Mouse (Mus musculus) lung, postnatal 36 days (tissue): Measurements from ENCODE around the gene Prrx1.
A peak's percentile ranks its signal among the peaks of the same experiment; 100 is the strongest.

Source experiments
- DNase-seq: peaks from one replicate; pipeline ENCODE4 v3.0.0; 2022; ENCODE audit warnings: mixed read lengths

Gene Prrx1

DNA sequence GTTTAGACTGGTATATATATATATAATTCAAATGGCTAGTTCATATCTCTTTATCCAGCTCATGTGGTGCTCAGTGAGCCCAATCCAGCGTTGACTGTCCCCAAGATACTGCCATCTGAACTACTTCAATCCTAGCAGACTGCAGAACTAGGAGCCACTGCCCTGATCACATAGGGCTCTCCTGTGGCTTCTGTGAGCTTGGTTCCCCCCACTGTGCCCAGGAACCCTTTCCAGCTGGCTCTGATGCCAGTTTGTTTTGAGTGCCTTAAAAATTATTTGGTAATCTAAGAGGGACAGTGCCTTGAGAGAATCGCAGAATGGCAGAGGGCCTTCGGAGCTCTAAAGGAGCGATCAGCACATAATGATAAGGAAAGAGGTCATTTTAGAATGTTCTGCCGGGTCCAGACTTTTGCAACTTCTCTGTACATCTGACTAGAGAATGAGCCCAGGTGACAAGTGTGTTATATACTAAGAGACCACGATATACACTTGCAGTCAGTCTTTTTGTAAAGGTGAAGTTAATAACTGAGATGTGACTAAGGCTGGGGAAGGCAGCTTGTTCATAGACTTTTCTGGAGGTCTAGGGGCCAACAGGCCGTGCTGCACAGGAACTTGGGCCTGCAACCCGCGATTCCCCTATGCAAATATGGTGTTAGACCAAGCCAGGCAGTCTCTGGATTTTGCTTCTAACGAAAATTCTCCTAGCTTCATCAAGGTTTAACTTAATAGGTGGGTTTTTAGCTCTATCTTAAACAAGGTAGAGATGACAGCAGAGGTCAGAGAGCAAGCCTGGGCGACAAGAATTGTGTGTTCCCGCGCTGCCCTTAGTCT, 2.3 kb downstream of the Prrx1 start:
- no peak for DNase-seq

DNA sequence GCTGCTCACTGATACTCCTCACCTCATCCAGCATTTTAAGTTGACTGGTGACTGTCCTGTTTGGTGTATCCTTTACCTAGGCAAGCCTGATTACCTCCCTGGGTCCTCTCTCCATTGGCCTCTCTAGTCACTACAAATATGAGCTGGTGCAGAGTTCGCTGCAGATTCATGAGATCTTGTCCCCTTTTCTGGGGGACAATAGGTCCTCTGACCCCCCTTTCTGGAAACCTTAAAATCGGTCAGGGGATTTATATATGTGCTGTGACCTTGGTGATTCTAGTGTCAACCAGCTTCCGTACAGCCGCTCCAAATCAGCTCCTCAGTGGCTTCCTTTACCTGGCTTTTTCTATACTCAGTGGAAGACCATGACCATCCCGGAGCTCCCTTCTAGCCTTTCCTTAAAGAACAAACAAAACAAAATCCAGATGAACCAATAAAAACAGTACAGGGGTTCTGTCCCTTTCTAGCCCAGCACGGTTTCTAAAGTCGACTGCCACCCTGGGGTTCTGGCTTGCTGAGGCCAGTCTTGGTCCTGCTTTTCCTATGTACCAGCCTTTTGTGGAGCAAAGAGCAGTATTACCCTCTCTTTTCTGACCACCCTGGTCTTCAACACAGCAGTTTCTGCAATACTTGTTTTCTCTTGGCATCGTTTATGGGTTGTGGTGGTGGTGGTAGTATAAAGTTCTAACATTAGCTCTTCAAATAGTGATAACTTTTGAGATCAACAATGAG, 3.3 kb downstream of the Prrx1 start:
- DNase-seq: no peak

DNA sequence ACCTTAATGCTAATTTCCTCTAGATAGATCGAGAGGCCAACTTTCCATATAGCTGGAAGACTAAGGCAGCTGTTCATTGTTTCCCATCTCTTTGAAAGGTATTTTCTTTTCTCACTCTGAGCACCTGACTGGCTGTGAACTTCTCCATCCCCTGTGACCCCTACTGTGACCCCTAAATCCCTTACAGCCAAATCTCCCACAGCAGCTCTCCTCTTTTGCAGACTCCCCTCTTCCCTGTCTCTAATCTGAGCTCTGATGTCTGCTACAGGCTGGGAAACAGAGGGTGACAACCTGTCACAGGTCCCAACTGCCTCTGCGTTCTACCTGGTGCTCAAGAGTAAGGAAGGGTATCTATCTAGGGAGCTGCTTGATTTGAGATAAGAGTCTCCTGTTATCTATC, 4.0 kb downstream of the Prrx1 start:
- no peak for DNase-seq

DNA sequence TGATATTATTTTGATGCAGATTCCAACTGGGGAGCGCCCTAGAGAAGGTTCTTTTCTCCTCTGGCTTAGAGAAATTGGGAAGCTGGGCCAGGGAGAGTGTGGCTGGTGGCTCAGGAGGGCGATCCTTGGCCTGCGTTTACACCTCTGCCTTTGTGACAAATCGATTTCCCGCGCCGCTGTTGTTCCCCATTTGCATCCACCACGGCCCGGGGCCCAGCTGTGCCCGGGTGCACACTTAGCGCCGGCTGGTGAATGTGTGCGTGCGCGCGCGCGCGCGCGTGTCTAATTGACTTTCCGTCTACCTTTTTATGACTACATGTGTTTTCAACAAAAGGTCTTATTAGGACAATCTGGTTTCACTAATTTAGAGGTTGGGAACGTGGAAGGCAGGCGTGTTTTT, 4.9 kb downstream of the Prrx1 start:
- no peak for DNase-seq

DNA sequence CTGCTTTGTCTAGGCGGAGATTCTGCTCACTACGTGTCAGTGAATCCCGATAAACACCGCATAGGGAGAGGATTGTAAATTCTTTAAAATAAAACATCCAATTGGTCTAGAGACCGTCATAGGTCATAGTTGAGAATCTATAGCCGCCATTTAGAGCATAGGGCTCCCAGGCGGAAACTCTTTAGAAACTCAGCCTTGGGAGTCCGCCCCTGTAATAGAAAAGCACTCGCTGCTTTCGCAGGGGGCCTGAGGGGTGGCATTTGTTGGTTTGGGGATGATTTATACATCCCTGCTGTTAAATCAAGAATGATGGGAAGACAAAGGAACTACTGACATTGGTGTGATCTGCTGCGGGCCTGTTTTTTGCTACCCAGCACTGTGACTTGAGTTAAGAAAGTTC, 5.8 kb downstream of the Prrx1 start:
- no peak for DNase-seq

DNA sequence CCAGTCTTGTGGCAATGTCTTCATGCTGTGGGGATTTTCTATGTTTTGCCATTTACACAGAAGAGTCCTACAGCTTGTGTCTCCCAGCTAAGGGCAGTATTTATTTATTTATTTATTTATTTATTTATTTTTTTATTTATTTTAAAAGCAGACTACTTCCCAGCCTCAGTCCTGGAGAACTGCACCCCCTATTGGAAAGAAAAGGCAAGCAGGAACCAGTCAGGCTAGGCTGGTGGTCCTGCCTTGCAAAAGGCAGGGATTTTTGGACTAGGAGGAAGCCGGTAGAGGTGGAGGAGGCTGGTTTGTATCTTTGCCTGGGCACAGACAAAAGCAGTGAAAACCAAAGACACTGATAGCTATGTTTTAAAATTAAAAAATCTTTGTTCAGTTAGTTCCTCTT, 7.6 kb downstream of the Prrx1 start:
- no peak for DNase-seq

DNA sequence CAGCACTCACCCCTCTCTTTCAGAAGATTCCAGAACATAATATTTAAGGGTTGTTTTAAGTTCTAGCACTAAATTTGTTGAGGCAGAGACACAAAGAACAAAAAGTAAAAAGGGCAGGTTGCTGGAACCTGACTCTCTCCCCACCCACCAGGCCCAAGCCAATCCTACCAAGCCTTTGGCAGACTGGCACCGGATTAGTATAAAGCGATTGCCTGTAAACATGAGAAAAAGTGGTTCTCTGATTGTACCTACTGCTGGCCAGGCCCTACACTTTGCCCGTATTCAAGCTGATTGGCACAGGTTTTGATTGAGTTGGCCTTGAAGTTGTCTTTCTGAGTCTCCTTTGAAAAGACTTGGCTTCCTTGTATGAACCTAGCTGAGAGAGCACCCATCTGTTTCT, 8.7 kb downstream of the Prrx1 start:
- no peak for DNase-seq

DNA sequence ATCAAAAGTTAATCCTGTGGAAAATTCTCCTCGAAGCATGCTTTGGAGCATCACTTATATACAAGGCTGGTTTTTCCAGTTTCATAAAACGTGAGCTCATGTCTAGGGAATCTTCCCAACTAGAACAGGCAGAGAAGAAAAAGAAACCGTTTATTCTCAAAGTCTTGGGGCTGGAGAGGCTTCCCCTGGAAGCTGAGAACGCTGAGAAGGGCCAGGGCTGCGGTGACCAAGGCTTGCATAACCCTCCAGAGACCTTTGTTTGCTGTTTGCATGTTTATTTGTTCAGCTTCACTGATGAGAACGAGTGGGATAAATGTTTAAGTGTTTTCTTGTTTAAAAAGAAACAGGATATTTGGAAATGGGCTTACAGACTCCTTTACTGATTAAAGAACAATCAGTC, 11.2 kb downstream of the Prrx1 start:
- DNase-seq: no peak

DNA sequence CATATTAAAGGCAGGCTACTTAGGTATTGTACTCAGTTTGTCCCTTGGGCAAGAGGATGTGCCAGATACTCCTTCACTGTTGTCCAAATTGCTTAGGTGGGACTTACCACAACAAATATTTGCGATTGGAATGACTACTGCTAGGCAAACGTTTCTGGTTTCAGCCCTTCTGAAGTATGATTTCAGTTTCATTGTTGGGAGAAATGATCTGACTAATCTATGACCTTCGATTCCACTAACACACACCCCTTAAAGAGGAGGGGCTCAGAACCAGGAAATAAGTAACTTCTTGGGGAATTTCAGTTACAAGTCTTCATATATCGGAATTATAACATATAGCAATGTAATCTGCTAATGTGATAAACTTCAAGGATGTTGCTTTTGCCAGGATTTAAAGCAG, 20.4 kb downstream of the Prrx1 start:
- no peak for DNase-seq

DNA sequence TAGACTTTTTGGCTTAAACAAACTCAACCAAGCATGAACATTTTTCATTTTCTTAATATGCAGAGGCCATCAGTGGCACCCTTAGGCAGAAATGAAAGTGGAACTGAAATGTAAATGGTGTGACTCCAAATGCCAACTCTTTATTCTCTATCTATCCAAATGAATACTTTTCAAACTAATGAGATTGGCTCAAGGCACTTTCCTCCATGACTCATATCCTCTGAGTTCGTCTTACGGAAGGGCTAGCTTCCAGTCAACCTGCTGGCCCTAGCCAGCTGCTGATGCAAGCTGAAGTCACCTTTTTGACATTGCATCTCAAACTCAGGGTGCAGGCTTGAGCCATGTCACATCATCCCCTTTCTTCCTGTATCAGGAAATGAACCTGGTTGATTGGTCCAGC, 21.6 kb downstream of the Prrx1 start:
- no peak for DNase-seq

DNA sequence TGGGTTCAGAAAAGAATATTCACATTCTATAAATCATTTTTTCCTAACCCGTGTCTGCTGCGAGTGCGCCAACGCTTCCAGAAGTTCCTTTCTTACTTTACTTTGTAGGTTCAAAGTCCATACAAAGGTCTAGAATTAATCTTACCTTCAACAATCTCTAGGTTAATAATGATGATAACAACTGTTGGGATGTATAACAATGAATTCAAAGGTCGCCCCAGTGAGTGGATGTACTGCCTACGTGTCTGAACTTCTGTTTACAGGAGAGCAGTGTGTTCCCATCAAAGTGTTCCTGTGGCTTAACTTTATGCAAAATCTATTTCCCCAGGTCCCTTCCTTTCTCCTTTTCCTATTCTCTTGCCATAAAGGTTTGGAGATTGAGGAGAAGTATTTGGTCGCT, 24.4 kb downstream of the Prrx1 start:
- no peak for DNase-seq

DNA sequence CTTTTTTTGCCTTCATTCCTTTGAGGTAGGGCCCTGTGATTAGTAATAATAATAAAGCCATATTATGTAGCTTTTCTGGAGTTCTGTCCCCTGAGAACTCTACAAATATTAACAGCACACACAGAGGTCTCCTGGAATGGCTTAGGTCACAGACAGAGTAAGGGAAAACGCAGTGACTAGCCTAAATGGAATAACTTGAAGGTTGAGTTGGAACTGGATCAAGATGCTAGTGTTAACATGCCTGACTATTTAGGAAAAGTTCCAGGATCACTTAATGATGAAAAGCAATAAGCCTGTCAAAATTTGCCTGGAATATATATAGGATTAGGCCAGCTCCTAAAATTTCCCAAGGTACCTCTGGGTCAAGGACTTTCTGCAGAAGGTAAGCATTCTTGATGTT, 28.0 kb downstream of the Prrx1 start:
- DNase-seq: no peak

DNA sequence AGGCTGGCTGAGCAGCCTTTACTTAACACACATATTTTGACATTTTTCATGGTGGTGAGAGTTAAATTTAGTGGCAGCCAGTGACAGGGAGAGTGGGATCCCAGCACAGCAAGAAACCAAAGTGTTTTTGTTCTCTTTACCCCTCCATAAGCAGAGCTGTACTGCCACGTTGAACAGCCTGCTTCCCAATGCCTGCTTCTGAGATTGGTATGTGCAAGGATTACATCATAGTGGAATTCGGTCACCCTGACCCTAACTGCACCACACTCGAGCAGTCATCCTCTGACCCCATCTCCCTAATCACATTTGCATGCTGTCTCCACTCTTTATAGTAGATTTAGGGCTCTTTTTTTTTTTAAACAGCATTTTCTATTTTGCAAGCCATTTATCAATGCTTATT, 28.4 kb downstream of the Prrx1 start:
- no peak for DNase-seq

DNA sequence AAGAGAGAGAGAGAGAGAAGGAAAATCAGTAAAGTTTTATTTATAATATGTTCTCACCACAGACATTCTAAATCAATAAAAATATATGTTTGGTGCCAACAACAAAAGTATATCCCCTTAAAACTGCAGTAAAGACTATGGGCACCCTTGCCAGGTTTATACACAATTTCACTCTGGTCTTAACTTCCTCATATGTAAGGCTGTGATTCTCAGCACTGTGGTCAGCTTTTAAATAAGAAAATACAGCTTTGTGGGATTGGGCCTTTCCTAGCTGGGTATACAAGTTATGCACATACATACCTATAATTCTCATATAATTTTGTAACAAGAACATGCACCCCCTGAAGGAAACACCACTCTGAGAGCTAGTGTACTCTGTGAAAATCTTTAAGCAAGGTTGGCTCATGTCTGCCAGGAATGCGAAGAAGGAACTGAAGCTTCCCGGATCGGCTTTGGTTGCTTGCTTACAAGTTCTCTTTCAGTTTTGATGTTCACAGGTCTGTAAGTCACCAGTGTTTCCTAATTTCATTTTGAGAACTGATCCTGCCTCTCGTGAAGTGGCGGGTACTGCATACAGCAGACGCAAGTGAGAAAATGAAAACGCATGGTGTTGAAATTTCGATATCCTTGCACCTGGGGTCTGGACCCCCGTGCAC, 29.4 kb downstream of the Prrx1 start:
- DNase-seq: no peak

DNA sequence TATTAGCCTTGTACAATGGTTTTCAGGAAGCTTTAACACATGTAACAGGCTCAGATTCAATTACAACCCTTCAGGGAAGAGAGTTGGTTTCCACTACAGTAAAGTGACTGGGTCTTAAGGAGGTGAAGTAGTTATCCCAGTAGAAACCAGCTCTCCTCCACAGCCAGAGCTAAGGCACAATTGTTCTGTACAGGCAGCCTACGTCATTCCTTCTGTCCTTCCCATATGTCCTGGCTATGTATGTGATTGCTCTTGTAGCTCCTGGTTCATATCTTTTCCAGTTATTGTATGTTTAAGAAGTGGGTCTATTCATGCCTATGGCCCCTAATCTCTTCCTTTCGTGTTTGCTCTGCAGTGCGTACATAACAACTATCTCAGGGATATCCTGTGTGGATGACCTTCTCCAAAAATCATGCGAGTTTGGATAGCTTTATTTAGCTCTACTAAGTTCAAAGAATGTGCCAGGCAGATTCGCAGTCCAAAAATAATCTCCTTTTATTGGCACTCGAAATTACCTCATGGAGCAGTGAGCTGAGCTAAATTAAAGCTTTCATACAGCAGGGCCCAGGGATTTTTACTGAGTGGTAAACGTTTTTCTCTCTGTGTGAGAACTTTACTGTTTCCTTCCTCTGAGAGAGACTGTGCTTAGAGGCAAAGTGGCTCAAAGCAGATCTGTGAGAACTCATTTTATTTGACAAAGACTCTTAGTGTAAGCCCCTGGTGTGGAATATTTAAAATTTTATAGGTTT, 31.9 kb downstream of the Prrx1 start:
- no peak for DNase-seq

DNA sequence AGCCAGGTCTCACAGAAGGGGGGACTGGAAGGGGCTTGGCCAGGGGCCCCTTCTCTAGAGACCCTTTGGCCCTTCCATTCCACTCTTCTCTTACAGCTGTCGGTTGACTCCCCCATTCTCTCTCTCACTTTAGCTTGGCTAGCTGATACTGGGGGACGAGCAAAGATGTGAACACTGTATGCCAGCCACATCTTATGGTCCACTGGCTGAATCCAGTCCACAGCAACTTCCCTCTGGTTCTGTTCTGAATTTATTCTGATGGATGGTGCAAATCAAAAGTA, 32.7 kb downstream of the Prrx1 start:
- DNase-seq: no peak

DNA sequence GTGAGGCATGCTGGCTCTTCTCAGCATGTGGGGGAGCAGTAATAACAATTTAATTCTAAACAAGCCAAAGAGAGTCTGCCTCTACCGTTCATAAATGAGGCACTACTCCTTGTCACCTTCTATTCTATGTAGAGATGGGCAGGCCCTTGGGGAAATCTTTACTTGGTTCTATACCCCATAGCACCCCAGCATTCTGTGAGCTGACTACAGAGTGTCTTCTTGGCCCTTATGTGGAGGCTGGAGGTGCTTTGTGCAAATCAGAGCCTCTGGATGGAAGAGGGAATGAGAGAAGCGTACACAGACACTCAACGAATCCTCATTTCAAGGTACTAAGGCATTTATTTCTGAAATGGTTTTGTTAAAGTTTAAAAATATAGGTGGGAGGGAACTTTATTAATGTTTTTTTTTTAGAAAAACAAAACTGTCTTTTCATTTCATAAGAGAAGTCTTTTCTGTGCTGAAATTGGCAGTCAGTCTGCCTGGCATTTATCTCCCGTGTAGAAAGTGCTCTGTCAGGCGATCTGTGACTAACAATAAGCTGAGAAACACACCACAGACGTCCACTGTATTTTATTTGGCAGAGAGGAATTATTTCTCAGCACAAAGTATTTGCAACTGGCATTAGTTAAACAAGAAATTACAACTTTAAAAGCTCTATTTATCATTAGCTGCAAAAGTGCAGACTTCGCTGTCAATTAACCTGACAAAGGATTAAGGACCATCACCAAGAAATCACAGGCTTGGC, 33.2 kb downstream of the Prrx1 start:
- peak; percentile 9 for DNase-seq

DNA sequence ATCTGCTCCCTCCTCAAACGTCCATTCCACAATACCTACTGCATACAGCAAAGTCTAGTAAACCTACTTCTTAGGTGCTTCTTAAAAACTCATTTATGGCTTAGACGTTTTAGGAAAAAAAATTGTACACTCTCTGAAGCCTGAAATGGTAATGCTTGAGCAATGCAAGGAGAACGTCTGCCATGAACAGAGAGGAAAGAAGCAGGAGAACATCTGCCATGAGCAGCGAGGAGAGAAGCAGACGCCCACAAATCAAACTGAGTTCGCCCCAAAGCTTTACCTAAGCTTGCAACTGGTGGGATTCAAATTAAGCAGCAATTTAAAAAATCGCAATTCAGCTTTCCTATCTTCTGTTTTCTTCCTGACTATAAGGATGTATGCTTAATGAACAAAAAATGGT, 36.4 kb downstream of the Prrx1 start:
- DNase-seq: no peak

DNA sequence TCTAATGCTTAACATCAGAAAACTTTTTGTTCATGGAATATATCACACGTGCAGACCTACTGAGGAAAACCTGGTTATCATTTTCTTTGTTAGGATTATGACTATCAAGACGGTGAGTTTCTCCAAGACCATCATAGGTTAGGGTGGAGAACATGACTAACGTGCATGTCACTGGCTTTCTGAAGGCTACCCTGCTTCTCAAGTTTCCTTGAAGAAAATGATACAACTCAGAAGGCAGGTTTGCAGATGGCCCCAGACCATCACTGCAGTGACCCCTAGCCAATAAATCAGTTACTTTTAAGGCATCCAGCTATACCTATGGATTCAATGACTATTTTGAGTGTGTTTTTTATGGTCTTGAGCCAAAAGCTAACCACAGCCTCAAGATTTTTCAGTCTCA, 38.6 kb downstream of the Prrx1 start:
- no peak for DNase-seq

DNA sequence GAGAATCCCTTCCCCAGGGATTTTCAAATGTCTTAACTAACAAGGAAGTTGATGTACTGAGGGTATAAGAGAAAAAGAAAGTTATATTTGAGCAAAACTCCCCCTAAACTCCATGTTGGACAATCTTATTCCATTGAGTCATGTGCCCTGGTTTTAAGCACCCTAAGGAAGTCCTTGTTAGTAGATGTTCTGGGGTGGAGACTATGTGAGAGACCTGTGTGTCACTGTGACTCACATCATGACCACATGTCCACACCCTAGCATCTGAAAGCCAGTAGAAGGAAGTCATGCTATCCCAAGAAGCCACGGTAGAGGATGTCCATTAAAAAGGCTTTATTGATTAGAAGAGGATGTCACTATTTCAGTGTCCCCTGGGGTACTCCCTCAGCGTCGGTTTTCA, 40.4 kb downstream of the Prrx1 start:
- DNase-seq: no peak

DNA sequence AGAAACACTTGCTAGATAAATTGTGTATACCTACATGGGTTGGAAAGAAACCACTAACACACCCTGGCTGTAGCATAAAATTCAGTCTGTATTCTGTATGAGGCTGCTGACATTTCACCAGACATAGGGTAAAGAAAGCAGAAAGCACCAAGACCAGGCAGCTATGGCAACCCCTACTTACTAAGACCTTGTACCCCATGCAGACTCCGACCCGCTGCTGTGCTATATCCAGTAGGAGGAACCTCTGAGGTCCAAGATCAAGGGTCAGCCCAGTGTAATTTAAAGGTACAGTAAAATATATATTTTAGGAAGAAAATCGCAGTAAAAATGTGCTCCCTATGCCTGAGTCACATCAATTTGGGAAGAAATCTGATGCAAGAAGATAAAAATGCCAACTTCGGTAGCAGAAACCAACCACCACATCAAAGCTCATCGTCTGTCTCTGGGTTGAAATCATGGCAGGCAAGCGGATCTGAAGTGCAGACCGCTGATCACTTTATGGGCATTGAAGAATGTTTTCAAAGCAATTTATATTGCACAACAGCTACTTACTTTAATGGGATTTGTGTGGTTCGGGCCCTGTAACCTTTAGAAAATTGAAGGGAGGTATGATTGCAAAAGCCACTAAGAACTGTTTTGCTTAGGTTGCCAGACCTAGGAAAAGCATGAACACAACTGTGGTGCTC, 46.5 kb downstream of the Prrx1 start:
- DNase-seq: no peak

DNA sequence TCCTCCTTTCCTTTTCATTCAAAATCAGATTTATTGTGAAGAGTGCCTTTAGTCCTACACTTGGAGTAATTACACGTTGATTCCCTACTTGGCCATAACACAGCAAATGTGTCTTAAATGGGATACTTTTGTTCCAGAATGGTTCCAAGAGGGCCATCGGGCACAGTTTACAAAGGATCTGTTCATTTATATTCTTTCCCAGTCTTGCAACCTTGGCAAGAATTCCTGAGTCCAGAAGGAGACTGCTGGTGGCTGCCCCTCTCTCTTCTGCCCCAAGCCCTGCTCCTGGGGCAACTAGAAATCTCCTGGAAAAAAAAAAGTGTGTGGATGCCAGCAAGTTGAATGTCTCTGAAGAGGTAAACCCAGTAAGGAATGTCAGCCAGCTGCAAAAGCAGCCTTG, 56.2 kb downstream of the Prrx1 start:
- no peak for DNase-seq
